Mouse (Mus musculus) limb, embryonic 15.5 days (tissue): Measurements from ENCODE around the gene Cnksr3. TPM values are rescaled to one million over a fixed set of nuclear protein-coding genes. Genes with fewer than 3 reads are reported as not detected.

Experiments used
- ATAC-seq: fragments of 200-750 bp; cut with Nextera tagmentation; 2 replicates; pipeline ENCODE4 v1.8.0; 2017; ENCODE audit warnings: low read depth, moderate TSS enrichment; ENCODE audit not compliant: insufficient number of reproducible peaks, low FRiP score, low TSS enrichment
- H3K27ac ChIP-seq: fragments of 300-500 bp; sonication (generic); 2 replicates; pipeline ENCODE4 v1.5.1; 2015; ENCODE audit warnings: moderate library complexity, mild to moderate bottlenecking, inconsistent platforms
- H3K27me3 ChIP-seq: fragments of 300-500 bp; sonication (generic); 2 replicates; pipeline ENCODE4 v1.6.1; 2015; ENCODE audit warnings: inconsistent platforms
- H3K36me3 ChIP-seq: fragments of 300-500 bp; sonication (generic); 2 replicates; pipeline ENCODE4 v1.6.1; 2015; ENCODE audit warnings: inconsistent platforms
- H3K4me1 ChIP-seq: fragments of 300-500 bp; sonication (generic); 2 replicates; pipeline ENCODE4 v1.6.1; 2015; ENCODE audit warnings: inconsistent platforms
- H3K4me2 ChIP-seq: fragments of 300-500 bp; sonication (generic); 2 replicates; pipeline ENCODE4 v1.6.1; 2015; ENCODE audit warnings: mild to moderate bottlenecking, inconsistent platforms
- H3K4me3 ChIP-seq: fragments of 300-500 bp; sonication (generic); 2 replicates; pipeline ENCODE4 v1.5.1; 2015; ENCODE audit warnings: mild to moderate bottlenecking, inconsistent platforms
- H3K9ac ChIP-seq: fragments of 300-500 bp; sonication (generic); 2 replicates; pipeline ENCODE4 v1.6.1; 2015; ENCODE audit warnings: inconsistent platforms
- H3K9me3 ChIP-seq: fragments of 300-500 bp; sonication (generic); 2 replicates; pipeline ENCODE4 v1.6.1; 2016; ENCODE audit warnings: inconsistent platforms
- WGBS: fragments of 180-500 bp; shearing (Covaris S2); methylation state at CpG from one replicate; pipeline ENCODE4 v1.1.7; 2015; 5-methylcytosine and 5-hydroxymethylcytosine counted together
- polyA plus RNA-seq: library from polyadenylated mRNA; unstranded; fragments of >200 nt; fragmentation: Nextera tagmentation; extraction: Ambion mirVana; gene quantifications from 2 replicates; pipeline ENCODE4 v1.2.1, GENCODE M21; 2015

The Cnksr3 gene
- polyA plus RNA-seq, 1 experiment from 2014 or later = 13.3 TPM

DNA sequence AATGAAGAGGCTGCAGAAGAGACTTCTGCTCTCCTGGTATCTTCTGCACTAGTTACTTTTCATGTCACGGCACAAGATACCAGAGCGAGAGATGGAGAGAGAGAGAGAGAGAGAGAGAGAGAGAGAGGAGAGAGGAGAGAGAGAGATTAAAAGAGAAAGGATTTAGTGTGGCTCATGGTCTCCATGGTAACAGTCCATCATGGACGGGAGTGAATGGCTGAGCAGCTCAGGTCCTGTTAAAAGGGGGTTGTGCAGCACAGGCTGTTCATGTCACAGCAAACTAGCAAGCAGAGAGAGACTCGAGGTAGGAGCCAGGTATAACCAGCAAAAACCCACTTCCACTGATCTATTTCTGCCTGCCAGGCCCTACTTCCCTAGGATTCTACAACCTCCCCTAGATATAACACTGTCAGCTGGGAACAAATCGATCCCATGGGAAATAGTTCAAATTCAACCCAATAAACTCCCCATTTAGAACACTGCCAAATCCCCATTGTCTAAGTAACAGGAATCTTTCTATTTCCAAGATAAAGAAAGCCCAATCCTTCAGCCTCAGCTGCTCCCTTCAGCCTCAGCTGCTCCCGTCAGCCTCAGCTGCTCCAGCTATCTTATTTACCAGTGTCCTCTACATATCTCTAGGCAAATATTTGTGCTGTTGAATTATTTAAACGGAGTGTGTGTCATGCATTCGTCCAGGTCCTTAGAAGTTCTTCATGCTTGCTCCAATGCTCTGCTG is 141.8 kb downstream of the Cnksr3 start:
- Histone ChIP-seq H3K27me3 (no peaks in the 10 kb centered on the region), H3K4me2 (no peak overlapping the region), H3K4me3 (no peak overlapping the region), H3K9ac (no peak overlapping the region), H3K4me1 (no peaks in the 10 kb centered on the region), H3K36me3 (no peaks in the 10 kb centered on the region), H3K9me3 (no peaks in the 10 kb centered on the region), H3K27ac (no peak overlapping the region)
- WGBS = 67% methylated on average over 8 of the region's 8 CpGs
- no peak for ATAC-seq

DNA sequence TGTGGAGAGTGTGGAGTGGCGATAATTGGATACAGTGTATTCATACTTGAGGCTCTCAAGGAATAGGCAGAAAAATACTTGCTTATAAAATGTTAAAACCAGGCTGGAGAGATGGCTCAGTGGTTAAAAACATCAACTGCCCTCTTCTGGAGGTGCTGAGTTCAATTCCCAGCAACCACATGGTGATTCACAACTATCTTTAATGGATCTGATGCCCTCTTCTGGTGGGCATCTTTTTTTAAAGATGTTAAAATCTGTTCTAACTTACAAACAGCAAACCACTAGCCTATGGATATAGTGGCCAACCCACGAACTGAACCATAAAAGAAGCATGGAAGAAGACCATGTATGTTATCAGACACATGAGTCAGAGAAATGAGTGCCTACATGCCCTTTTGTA is 142.9 kb downstream of the Cnksr3 start:
- H3K9ac ChIP-seq = no peak overlapping the region
- 87% methylated on average over 2 of the region's 2 CpGs for WGBS
- no peak overlapping the region for H3K27ac ChIP-seq

More for the DNA sequence above, 142.9 kb downstream of the Cnksr3 start:
- no peak for ATAC-seq
- H3K4me2 ChIP-seq = no peak overlapping the region
- no peaks in the 10 kb centered on the region for H3K4me1 ChIP-seq
- no peaks in the 10 kb centered on the region for H3K36me3 ChIP-seq
- no peak overlapping the region for H3K4me3 ChIP-seq
- H3K9me3 ChIP-seq = no peaks in the 10 kb centered on the region
- no peaks in the 10 kb centered on the region for H3K27me3 ChIP-seq

Other genes starting within 250 kb of the Cnksr3 start
- 0.14 and 0.47 TPM in 2 replicates for gene Ipcef1, start 159.8 kb downstream of the Cnksr3 start, polyA plus RNA-seq